Mouse (Mus musculus): ENCODE results near the gene Kansl1l. TPM values are rescaled to one million over a fixed set of nuclear protein-coding genes. Genes with fewer than 3 reads are reported as not detected.

Kansl1l gene
- total and polyA plus RNA-seq, 3 experiments: 1.8 to 1.9 TPM; not detected in 1

DNA sequence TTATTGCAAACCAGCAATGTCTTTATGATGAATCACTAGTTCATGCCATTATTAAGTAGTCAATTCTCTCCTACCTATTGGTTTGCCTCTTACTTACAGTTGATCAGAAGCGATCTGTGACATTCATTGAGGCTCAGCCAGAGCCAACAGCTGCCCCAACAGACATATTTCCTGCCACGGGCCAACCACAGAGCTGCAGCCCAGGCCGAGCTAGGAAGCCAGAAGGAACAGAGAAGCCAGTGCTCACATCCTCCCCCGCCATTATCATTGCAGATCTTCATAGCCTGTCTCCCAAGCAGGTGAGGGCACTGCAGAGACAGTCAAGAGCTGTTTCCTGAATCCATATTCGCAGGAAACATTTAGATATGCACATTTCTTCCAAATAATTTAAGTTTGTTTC is 123.1 kb downstream of the Kansl1l start:
- Histone ChIP-seq H3K27me3 (ENCODE audit: control insufficient read depth in 1 of 2, insufficient read depth in 2 of 2, low read length in 2 of 2) (peaks cover 0 to 4% of the 10 kb centered on the region in 2 experiments), H3K36me3 (ENCODE audit: control insufficient read depth in 1 of 2, insufficient read depth in 2 of 2, low read length in 2 of 2) (no peaks in the 10 kb centered on the region), H3K79me2 (ENCODE audit: control insufficient read depth, insufficient read depth, low read length, poor library complexity) (no peaks in the 10 kb centered on the region), H3K9ac (ENCODE audit: control insufficient read depth, low read depth, low read length, poor library complexity, severe bottlenecking) (no peak overlapping the region), H3K4me3 (ENCODE audit: control insufficient read depth in 1 of 2, insufficient read depth in 1 of 2, low read depth in 2 of 2, low read length in 2 of 2) (no peak overlapping the region), H3K9me3 (replicated peaks; ENCODE audit: insufficient read depth, low read length) (no peaks in the 10 kb centered on the region), H3K4me1 (ENCODE audit: control insufficient read depth in 1 of 2, insufficient read depth in 2 of 2, low read length in 2 of 2) (no peaks in the 10 kb centered on the region), H3K27ac (ENCODE audit: control insufficient read depth, low read depth, low read length) (no peak overlapping the region)
- DNase-seq (ENCODE audit: low read depth, low spot score): no peak
- no peak for TF ChIP-seq TAL1 (IDR thresholded peaks at IDR 0.05; ENCODE audit: low read length)
- no peak for TF ChIP-seq CHD1 (IDR thresholded peaks at IDR 0.05; ENCODE audit: low read depth, low read length)
- no peak for TF ChIP-seq HCFC1 (IDR thresholded peaks at IDR 0.05; ENCODE audit: low read depth, low read length)
- TF ChIP-seq KAT2A (conservative IDR thresholded peaks at IDR 0.05; ENCODE audit: low read depth, low read length): no peak
- TF ChIP-seq MAZ (IDR thresholded peaks at IDR 0.05; ENCODE audit: low read depth, low read length): no peak
- no peak for TF ChIP-seq POLR2AphosphoS5 (IDR thresholded peaks at IDR 0.05; ENCODE audit: borderline replicate concordance, low read depth, low read length)
- TF ChIP-seq BHLHE40 (IDR thresholded peaks at IDR 0.05; ENCODE audit: borderline replicate concordance, low read depth, low read length): no peak
- TF ChIP-seq ZMIZ1 (IDR thresholded peaks at IDR 0.05; ENCODE audit: low read depth, low read length): no peak
- no peak for TF ChIP-seq MAX (IDR thresholded peaks at IDR 0.05; ENCODE audit: low read length)
- no peak for TF ChIP-seq ZKSCAN1 (IDR thresholded peaks at IDR 0.05; ENCODE audit: low read depth, low read length)
- TF ChIP-seq TBP (IDR thresholded peaks at IDR 0.05; ENCODE audit: low read depth, low read length): no peak
- no peak for TF ChIP-seq CTCF (IDR thresholded peaks at IDR 0.05 in 2 of 3, conservative IDR thresholded peaks at IDR 0.05 in 1 of 3; ENCODE audit: control insufficient read depth in 1 of 3, insufficient read depth in 1 of 3, low read depth in 2 of 3, low read length in 3 of 3, poor library complexity in 1 of 3, severe bottlenecking in 1 of 3)
- no peak for TF ChIP-seq USF1 (IDR thresholded peaks at IDR 0.05; ENCODE audit: low read depth, low read length)
- no peak for TF ChIP-seq ZNF384 (IDR thresholded peaks at IDR 0.05; ENCODE audit: low read depth, low read length)
- TF ChIP-seq GABPA (IDR thresholded peaks at IDR 0.05; ENCODE audit: low read depth, low read length): no peak

DNA sequence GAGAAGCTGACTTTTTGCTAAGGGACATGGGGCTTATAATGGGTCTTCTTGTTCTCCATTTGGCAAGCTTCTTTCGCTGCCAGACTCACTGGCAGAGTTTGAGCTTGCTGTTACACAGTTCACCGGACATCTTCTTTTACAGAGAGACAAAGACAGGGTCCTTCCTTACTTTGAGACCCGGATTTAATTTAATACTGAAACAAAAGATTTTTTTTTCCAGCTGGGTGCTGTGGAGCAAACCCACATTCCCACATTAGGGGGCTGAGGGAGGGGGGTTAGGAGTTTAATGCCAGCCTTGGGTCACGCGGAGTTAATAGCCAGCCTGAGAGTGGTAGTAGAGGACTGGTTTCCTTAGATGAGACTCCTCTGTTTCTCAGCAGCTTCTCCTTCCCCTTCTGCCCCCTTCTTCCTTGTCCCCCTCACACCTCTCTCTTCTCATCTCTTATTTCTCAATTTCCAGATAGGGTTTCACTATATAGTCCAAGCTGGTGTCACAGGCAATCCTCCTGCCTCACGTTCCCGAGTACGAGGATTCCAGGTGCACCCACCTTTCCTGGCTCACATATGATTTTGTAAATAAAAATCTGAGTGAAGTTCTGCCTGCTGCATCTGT is 124.5 kb downstream of the Kansl1l start:
- Histone ChIP-seq H3K27me3 (ENCODE audit: control insufficient read depth in 1 of 2, insufficient read depth in 2 of 2, low read length in 2 of 2) (peaks cover 0 to 4% of the 10 kb centered on the region in 2 experiments), H3K4me3 (ENCODE audit: control insufficient read depth in 1 of 2, insufficient read depth in 1 of 2, low read depth in 2 of 2, low read length in 2 of 2) (no peak overlapping the region), H3K9me3 (replicated peaks; ENCODE audit: insufficient read depth, low read length) (no peaks in the 10 kb centered on the region), H3K4me1 (ENCODE audit: control insufficient read depth in 1 of 2, insufficient read depth in 2 of 2, low read length in 2 of 2) (no peaks in the 10 kb centered on the region), H3K36me3 (ENCODE audit: control insufficient read depth in 1 of 2, insufficient read depth in 2 of 2, low read length in 2 of 2) (no peaks in the 10 kb centered on the region), H3K9ac (ENCODE audit: control insufficient read depth, low read depth, low read length, poor library complexity, severe bottlenecking) (no peak overlapping the region), H3K79me2 (ENCODE audit: control insufficient read depth, insufficient read depth, low read length, poor library complexity) (no peaks in the 10 kb centered on the region), H3K27ac (ENCODE audit: control insufficient read depth, low read depth, low read length) (no peak overlapping the region)
- DNase-seq (ENCODE audit: low read depth, low spot score): no peak
- TF ChIP-seq E2F4 (IDR thresholded peaks at IDR 0.05; ENCODE audit: borderline replicate concordance, low read depth, low read length): no peak
- TF ChIP-seq MAFK (IDR thresholded peaks at IDR 0.05; ENCODE audit: borderline replicate concordance, low read depth, low read length): no peak
- no peak for TF ChIP-seq BHLHE40 (IDR thresholded peaks at IDR 0.05; ENCODE audit: borderline replicate concordance, low read depth, low read length)
- no peak for TF ChIP-seq MAZ (IDR thresholded peaks at IDR 0.05; ENCODE audit: low read depth, low read length)
- TF ChIP-seq CHD2 (IDR thresholded peaks at IDR 0.05; ENCODE audit: low read length): no peak

All from MEL (cell line).